Mouse (Mus musculus) myocyte (in vitro differentiated cells): ENCODE measurements around the gene Cd300lb. TPM values are rescaled to one million over a fixed set of nuclear protein-coding genes. Genes with fewer than 3 reads are reported as not detected.

Source experiments
- H3K27me3 ChIP-seq: one replicate; pipeline ENCODE4 v1.6.1; 2011; ENCODE audit not compliant: control insufficient read depth, insufficient read depth, insufficient read length
- H3K36me3 ChIP-seq: one replicate; pipeline ENCODE4 v1.6.1; 2011; ENCODE audit not compliant: control insufficient read depth, insufficient read depth
- H3K4me2 ChIP-seq: one replicate; pipeline ENCODE4 v1.6.1; 2011; ENCODE audit warnings: low read depth, control low read depth
- H3K4me3 ChIP-seq: one replicate; pipeline ENCODE4 v1.5.1; 2011; ENCODE audit warnings: mild to moderate bottlenecking, control low read depth, moderate library complexity
- H3K79me2 ChIP-seq: one replicate; pipeline ENCODE4 v1.6.1; 2011; ENCODE audit not compliant: control insufficient read depth, insufficient read depth
- H3ac ChIP-seq: one replicate; pipeline ENCODE4 v1.6.1; 2011; ENCODE audit not compliant: control insufficient read depth, insufficient read length
- CEBPB ChIP-seq: IDR thresholded peaks from 2 replicates; pipeline ENCODE4 v1.6.1; 2011; ENCODE audit warnings: mild to moderate bottlenecking, moderate library complexity; ENCODE audit not compliant: poor library complexity, insufficient read depth, severe bottlenecking
- E2F4 ChIP-seq: IDR thresholded peaks from one replicate; pipeline ENCODE4 v1.6.1; 2011; ENCODE audit warnings: mild to moderate bottlenecking, control low read depth, moderate library complexity; ENCODE audit not compliant: insufficient read depth
- MAX ChIP-seq: IDR thresholded peaks from one replicate; pipeline ENCODE4 v1.6.1; 2011; ENCODE audit warnings: low read depth, mild to moderate bottlenecking, control low read depth
- MYOD1 ChIP-seq, 3 experiments: IDR thresholded peaks; one replicate each; pipeline ENCODE4 v1.6.1; 2011; ENCODE audit warnings: control low read depth in 2 of 3, low read depth in 2 of 3, mild to moderate bottlenecking in 2 of 3, moderate library complexity in 1 of 3; ENCODE audit not compliant: insufficient read length in 2 of 3, control insufficient read depth in 1 of 3
- MYOG ChIP-seq, 3 experiments: IDR thresholded peaks; one replicate each; pipeline ENCODE4 v1.6.1; 2011; ENCODE audit warnings: control low read depth in 2 of 3, low read depth in 2 of 3, mild to moderate bottlenecking in 2 of 3; ENCODE audit not compliant: insufficient read length in 2 of 3, control insufficient read depth in 1 of 3, insufficient read depth in 1 of 3
- POLR2A ChIP-seq: IDR thresholded peaks from one replicate; pipeline ENCODE4 v1.6.1; 2011; ENCODE audit warnings: low read depth, mild to moderate bottlenecking, control low read depth, moderate library complexity; ENCODE audit not compliant: insufficient read length
- POLR2AphosphoS2 ChIP-seq: IDR thresholded peaks from one replicate; pipeline ENCODE4 v1.6.1; 2011; ENCODE audit warnings: low read depth, control low read depth; ENCODE audit not compliant: insufficient read length
- REST ChIP-seq: IDR thresholded peaks from one replicate; pipeline ENCODE4 v1.6.1; 2011; ENCODE audit warnings: mild to moderate bottlenecking, control low read depth, moderate library complexity; ENCODE audit not compliant: insufficient read depth, insufficient read length
- SRF ChIP-seq: IDR thresholded peaks from one replicate; pipeline ENCODE4 v1.6.1; 2011; ENCODE audit warnings: low read depth; ENCODE audit not compliant: control insufficient read depth, insufficient read length
- TCF12 ChIP-seq: IDR thresholded peaks from one replicate; pipeline ENCODE4 v1.6.1; 2011; ENCODE audit warnings: mild to moderate bottlenecking, control low read depth; ENCODE audit not compliant: poor library complexity, insufficient read depth, severe bottlenecking
- TCF3 ChIP-seq: IDR thresholded peaks from one replicate; pipeline ENCODE4 v1.6.1; 2011; ENCODE audit warnings: low read depth, control low read depth; ENCODE audit not compliant: insufficient read length
- USF1 ChIP-seq: IDR thresholded peaks from one replicate; pipeline ENCODE4 v1.6.1; 2011; ENCODE audit warnings: low read depth, mild to moderate bottlenecking, control low read depth, moderate library complexity
- polyA plus RNA-seq: library from polyadenylated mRNA; unstranded; fragments of >200 nt; fragmentation: generic; extraction: Trizol; gene quantifications from one replicate; pipeline ENCODE4 v1.2.1, GENCODE M21; 2012; ENCODE audit warnings: missing spikeins

Gene Cd300lb
- polyA plus RNA-seq, 1 experiment: 0.11 TPM

- Histone ChIP-seq H3K4me3 (no peak overlapping the region), H3ac (no peak overlapping the region), H3K4me2 (no peak overlapping the region), H3K79me2 (no peaks in the 10 kb centered on the region), H3K27me3 (no peaks in the 10 kb centered on the region), H3K36me3 (no peaks in the 10 kb centered on the region)
- TF ChIP-seq SRF (no peak), USF1 (no peak)
Measured at GRCm38 (mm10) chr11:114960369-114960768, 26.2 kb upstream of the Cd300lb start.

GRCm38 (mm10) chr11:114933591-114933990, 595 bp downstream of the Cd300lb start:
- no peaks in the 10 kb centered on the region for H3K27me3 ChIP-seq
- no peak overlapping the region for H3K4me3 ChIP-seq

GRCm38 (mm10) chr11:114931041-114931440, 3.1 kb downstream of the Cd300lb start:
- Histone ChIP-seq H3ac (no peak overlapping the region), H3K4me3 (no peak overlapping the region), H3K27me3 (no peaks in the 10 kb centered on the region), H3K4me2 (no peak overlapping the region), H3K36me3 (no peaks in the 10 kb centered on the region), H3K79me2 (no peaks in the 10 kb centered on the region)
- no peak for TF ChIP-seq TCF12
- TF ChIP-seq USF1: no peak
- TF ChIP-seq E2F4: no peak
- TF ChIP-seq SRF: no peak
- no peak for TF ChIP-seq POLR2AphosphoS2
- TF ChIP-seq MAX: no peak
- TF ChIP-seq POLR2A: no peak
- no peak for TF ChIP-seq MYOG (IDR thresholded peaks at IDR 0.05; ENCODE audit: control insufficient read depth in 1 of 3, insufficient read depth in 1 of 3, insufficient read length in 2 of 3, low read depth in 2 of 3)
- TF ChIP-seq REST: no peak
- TF ChIP-seq CEBPB: no peak
- no peak for TF ChIP-seq MYOD1 (IDR thresholded peaks at IDR 0.05; ENCODE audit: control insufficient read depth in 1 of 3, insufficient read length in 2 of 3, low read depth in 2 of 3)
- TF ChIP-seq TCF3: no peak

More at GRCm38 (mm10) chr11:114933591-114933990, 595 bp downstream of the Cd300lb start:
- H3K4me2 ChIP-seq: peak overlapping the region; percentile 13
- no peak overlapping the region for H3ac ChIP-seq
- no peaks in the 10 kb centered on the region for H3K79me2 ChIP-seq
- no peaks in the 10 kb centered on the region for H3K36me3 ChIP-seq
- TF ChIP-seq E2F4 (no peak), TCF12 (no peak), MAX (no peak), POLR2A (no peak), SRF (no peak), MYOG (IDR thresholded peaks at IDR 0.05; ENCODE audit: control insufficient read depth in 1 of 3, insufficient read depth in 1 of 3, insufficient read length in 2 of 3, low read depth in 2 of 3) (no peak), USF1 (no peak), REST (no peak), POLR2AphosphoS2 (no peak), TCF3 (no peak), MYOD1 (IDR thresholded peaks at IDR 0.05; ENCODE audit: control insufficient read depth in 1 of 3, insufficient read length in 2 of 3, low read depth in 2 of 3) (no peak)

- Histone ChIP-seq H3K27me3 (no peaks in the 10 kb centered on the region), H3K79me2 (no peaks in the 10 kb centered on the region), H3K4me3 (no peak overlapping the region), H3K36me3 (no peaks in the 10 kb centered on the region), H3K4me2 (peak overlapping the region; percentile 68), H3ac (no peak overlapping the region)
- TF ChIP-seq MYOG (IDR thresholded peaks at IDR 0.05; ENCODE audit: control insufficient read depth in 1 of 3, insufficient read depth in 1 of 3, insufficient read length in 2 of 3, low read depth in 2 of 3) (no peak), MYOD1 (IDR thresholded peaks at IDR 0.05; ENCODE audit: control insufficient read depth in 1 of 3, insufficient read length in 2 of 3, low read depth in 2 of 3) (no peak), E2F4 (no peak), USF1 (no peak), REST (no peak), SRF (no peak), POLR2AphosphoS2 (no peak), MAX (no peak), CEBPB (no peak), TCF3 (no peak)
Measured at GRCm38 (mm10) chr11:114929581-114929980, 4.6 kb downstream of the Cd300lb start.

- Histone ChIP-seq H3K4me2 (no peak overlapping the region), H3K36me3 (no peaks in the 10 kb centered on the region), H3K4me3 (no peak overlapping the region), H3K27me3 (no peaks in the 10 kb centered on the region), H3K79me2 (no peaks in the 10 kb centered on the region), H3ac (no peak overlapping the region)
- TF ChIP-seq TCF3 (no peak), MYOG (IDR thresholded peaks at IDR 0.05; ENCODE audit: control insufficient read depth in 1 of 3, insufficient read depth in 1 of 3, insufficient read length in 2 of 3, low read depth in 2 of 3) (no peak), POLR2A (no peak), POLR2AphosphoS2 (no peak), MAX (no peak), SRF (no peak), MYOD1 (IDR thresholded peaks at IDR 0.05; ENCODE audit: control insufficient read depth in 1 of 3, insufficient read length in 2 of 3, low read depth in 2 of 3) (no peak), REST (no peak), TCF12 (no peak), E2F4 (no peak), CEBPB (no peak), USF1 (no peak)
Measured at GRCm38 (mm10) chr11:114923961-114924360, 10.2 kb downstream of the Cd300lb start.
